Mouse (Mus musculus) brain, embryonic 14.5 days (tissue): ENCODE data around the gene Alg9.

Experiments used
- CTCF ChIP-seq: fragments of 200-500 bp; IDR thresholded peaks from 2 replicates; pipeline ENCODE4 v1.5.1; 2012; ENCODE audit warnings: inconsistent platforms, mild to moderate bottlenecking, moderate library complexity, borderline replicate concordance; ENCODE audit not compliant: insufficient read depth, insufficient read length; ENCODE audit errors: extremely low read depth
- POLR2A ChIP-seq: fragments of 200-500 bp; IDR thresholded peaks from 2 replicates; pipeline ENCODE4 v1.6.1; 2012; ENCODE audit warnings: mild to moderate bottlenecking, inconsistent platforms, borderline replicate concordance; ENCODE audit not compliant: poor library complexity, insufficient read depth, insufficient read length, severe bottlenecking; ENCODE audit errors: extremely low read depth

- TF ChIP-seq CTCF = no peak
- TF ChIP-seq POLR2A = no peak
These were observed 48.8 kb upstream of the Alg9 start for GRCm38 (mm10) chr9:50725921-50726590.
